Mouse (Mus musculus) MEL-GATA-1-ER (cell line): Measurements from ENCODE around the gene Ephx4.
A peak's percentile ranks its signal among the peaks of the same experiment; 100 is the strongest.
"Not testable (repeated sequence)": the region's sequence is repeated elsewhere in the genome, so short reads cannot be mapped to it uniquely, and the experiment has no call there.

Experiments
- DNase-seq: peaks from one replicate; pipeline ENCODE4 v3.0.0-alpha.2; 2012; ENCODE audit warnings: low read depth; ENCODE audit errors: extremely low read depth

Ephx4 gene

GRCm38 (mm10) chr5:107402436-107402835, at the start of gene Ephx4:
TSS of gene Ephx4 (plus strand) at chr5:107402736.
- no peak for DNase-seq

GRCm38 (mm10) chr5:107353981-107354380, 48.6 kb upstream of the Ephx4 start:
- DNase-seq, result no peak

DNA sequence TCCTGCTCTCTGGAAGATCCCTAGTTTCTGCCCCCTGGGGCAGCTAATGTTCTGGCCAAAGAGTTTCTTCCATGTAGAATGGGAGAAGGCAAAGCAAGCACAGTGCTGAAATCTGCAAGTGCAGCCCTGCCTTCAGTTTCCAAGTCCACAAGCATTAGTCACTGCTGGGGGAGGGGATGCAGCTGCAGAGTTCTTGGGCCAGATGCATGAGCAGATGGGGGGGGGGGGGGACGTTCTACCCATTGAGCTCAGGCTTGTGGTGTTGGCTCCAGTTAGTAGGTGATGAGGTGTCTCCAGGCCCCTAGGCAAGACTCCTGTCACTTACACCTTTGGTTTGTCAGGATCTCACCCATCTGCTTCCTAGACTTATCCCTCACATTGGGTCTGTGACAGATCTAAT, 46.7 kb upstream of the Ephx4 start:
- DNase-seq, result no peak

DNA sequence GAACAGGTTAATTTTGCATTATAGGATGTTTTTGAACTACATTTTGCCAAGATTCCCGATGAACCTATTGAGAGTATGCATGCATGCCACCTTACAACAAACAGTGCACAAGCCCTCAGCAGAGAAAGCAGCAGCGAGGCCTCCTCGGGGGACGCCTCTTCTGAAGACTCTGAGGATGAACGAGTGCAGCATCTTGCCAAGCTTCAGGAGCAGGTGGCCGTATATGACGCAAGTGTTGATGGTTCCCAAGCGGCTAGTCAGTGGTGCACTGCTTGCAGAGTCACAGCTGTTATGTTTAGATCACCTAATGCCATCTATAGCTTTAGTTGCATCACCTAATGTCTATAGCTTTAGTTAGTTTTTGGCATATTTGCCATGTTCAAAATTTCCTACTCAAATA, 44.8 kb upstream of the Ephx4 start:
- no peak for DNase-seq

DNA sequence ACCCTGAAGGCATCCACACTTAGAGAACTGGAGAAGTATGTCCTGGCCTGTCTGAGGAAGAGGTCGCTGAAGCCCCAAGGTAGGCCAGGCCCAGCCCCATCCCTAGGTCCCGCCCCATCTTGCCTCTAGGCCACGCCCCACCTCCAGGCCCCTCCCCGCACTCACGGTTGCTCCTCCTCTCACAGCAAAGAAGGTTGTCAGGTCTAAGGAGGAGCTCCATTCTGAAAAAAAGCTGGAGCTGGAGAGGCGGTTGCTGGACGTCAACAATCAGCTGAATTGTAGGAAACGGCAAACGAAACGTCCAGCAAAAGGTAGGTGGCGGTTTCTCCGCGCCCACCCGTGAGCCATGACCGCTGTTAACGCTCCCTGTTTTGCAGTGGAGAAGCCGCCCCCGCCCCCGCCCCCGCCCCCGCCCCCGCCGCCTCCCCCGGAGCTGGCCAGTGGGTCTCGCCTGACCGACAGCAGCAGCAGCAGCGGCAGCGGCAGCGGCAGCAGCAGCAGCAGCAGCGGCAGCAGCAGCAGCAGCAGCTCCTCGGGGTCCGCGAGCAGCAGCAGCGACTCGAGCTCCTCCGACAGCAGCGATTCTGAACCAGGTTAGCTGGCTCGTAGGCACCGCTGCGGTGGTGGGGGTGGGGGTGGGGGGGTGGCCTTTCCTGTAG, 43.0 kb upstream of the Ephx4 start:
- DNase-seq, result peak; percentile 51

- DNase-seq, result no peak
Observed at GRCm38 (mm10) chr5:107360054-107360730, 42.3 kb upstream of the Ephx4 start.

GRCm38 (mm10) chr5:107370040-107370439, 32.5 kb upstream of the Ephx4 start:
- no peak for DNase-seq

GRCm38 (mm10) chr5:107371335-107371734, 31.2 kb upstream of the Ephx4 start:
- no peak for DNase-seq

GRCm38 (mm10) chr5:107373256-107373655, 29.3 kb upstream of the Ephx4 start:
- no peak for DNase-seq

GRCm38 (mm10) chr5:107386448-107386847, 16.1 kb upstream of the Ephx4 start:
- DNase-seq, result not testable (repeated sequence)

GRCm38 (mm10) chr5:107387788-107388187, 14.7 kb upstream of the Ephx4 start:
- DNase-seq, result no peak

GRCm38 (mm10) chr5:107389373-107389772, 13.2 kb upstream of the Ephx4 start:
- DNase-seq, result no peak

GRCm38 (mm10) chr5:107394437-107394836, 8.1 kb upstream of the Ephx4 start:
- DNase-seq, result no peak

- DNase-seq, result no peak
Observed at GRCm38 (mm10) chr5:107403011-107403946, 743 bp downstream of the Ephx4 start.

DNA sequence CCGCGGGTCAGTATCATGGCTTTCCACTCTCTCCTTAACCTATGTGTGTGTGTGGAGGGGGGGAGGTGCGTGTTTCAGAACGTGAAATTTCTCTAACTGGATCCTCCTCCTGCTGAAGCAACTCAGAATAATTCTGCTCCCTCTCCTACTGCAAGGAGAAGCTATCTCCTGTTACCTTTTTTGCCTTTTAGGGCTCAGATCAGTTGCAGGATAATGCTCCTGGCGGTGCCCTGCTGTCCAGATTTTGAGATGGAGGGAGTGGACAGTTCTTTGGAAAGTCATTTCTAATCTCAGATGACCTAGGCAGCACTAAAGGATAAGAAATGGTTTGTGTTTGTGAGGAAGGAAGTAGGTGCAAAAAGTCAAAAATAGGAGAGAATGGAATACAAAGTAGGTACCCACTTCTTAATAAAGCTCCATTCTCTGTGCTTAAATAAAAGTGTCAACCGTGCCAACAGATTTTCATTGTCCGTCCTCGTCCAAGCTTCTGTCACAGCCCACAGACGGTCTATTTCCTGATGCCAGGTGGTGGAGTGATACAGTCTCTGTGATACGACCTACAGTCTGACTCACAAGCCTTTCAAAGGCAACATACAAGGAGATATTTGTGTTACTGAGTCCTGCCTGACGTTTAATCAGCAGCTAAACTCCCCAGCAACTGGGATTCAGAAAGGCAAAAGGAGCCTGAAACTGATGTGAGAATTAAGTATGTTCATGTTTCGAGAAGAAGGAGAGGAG, 1.6 kb downstream of the Ephx4 start:
- DNase-seq, result no peak

GRCm38 (mm10) chr5:107405361-107405760, 2.8 kb downstream of the Ephx4 start:
- DNase-seq, result no peak

- DNase-seq, result no peak
Observed at GRCm38 (mm10) chr5:107410305-107410704, 7.8 kb downstream of the Ephx4 start.

GRCm38 (mm10) chr5:107411326-107411725, 8.8 kb downstream of the Ephx4 start:
- no peak for DNase-seq

DNA sequence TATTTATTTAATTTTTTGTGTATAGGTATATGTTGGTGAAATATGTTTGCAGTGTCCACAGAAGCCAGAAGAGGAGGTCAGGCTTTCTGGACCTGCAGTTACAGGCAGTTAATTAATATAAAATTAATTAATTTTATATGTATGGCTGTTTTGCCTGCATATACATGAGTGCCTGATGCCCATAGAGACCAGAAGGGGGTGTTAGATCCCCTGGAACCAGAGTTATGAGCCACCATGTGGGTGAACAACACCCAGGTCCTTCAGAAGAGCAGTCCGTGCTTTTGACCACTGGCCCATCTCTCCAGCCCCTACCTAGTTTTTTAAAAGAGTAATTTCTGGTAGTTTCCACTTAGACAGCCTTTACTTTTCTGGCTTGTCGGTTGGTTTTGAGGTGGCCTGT, 9.7 kb downstream of the Ephx4 start:
- DNase-seq, result no peak

- DNase-seq, result no peak
Observed at GRCm38 (mm10) chr5:107415098-107415497, 12.6 kb downstream of the Ephx4 start.

- DNase-seq, result no peak
Observed at GRCm38 (mm10) chr5:107421676-107422075, 19.1 kb downstream of the Ephx4 start.
